28 mouse cellular contexts compared by ENCODE assay signal in the genomic region with DNA sequence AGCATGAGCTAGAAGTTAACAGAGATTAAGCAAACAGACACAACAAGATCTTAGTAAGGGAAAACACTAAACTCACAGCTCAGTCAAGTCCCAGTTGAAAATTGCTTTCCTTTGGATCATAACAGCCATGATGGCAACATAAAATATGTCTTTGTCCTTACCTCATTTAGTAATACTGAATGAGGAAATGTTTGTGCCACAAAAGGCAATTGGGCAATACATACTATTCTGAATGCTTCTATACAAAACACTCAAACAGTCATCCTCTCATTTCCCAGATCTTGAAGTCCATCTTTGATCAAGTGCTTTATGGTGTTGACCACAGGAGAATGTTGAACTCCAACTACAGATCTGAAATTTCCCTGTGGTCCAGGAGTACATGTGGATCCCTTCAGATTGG.
"Had no signal": no experiment of that assay in that cellular context is flagged by ENCODE, and none has a peak within 500 bp of the region (broad histone marks: within the 10 kb centered on the region; RNA-seq: fewer than 3 reads in every experiment).

No protein-coding gene starts in this region.

- H3K27me3 ChIP-seq: heart, embryonic 13.5 days; heart, embryonic 15.5 days; hindbrain, embryonic 12.5 days; intestine, embryonic 15.5 days; kidney, embryonic 15.5 days; limb, embryonic 12.5 days had no signal

- H3K36me3 ChIP-seq: heart, embryonic 13.5 days; heart, embryonic 15.5 days; hindbrain, embryonic 12.5 days; intestine, embryonic 15.5 days; kidney, embryonic 15.5 days; limb, embryonic 10.5 days; limb, embryonic 12.5 days had no signal

- H3K4me2 ChIP-seq: heart, embryonic 11.5 days; heart, embryonic 13.5 days; heart, embryonic 15.5 days; hindbrain, embryonic 12.5 days; hindbrain, embryonic 14.5 days; intestine, embryonic 15.5 days; kidney, embryonic 15.5 days; limb, embryonic 12.5 days; liver, embryonic 11.5 days had no signal

- H3K9ac ChIP-seq: heart, embryonic 13.5 days; heart, embryonic 15.5 days; hindbrain, embryonic 12.5 days; hindbrain, embryonic 14.5 days; intestine, embryonic 15.5 days; kidney, embryonic 15.5 days; limb, embryonic 12.5 days had no signal

- ATAC-seq: hindbrain, embryonic 16.5 days; inflammation-experienced regulatory T-cells, adult 6 months; intestine, embryonic 15.5 days had no signal

- H3K9me3 ChIP-seq: heart, embryonic 13.5 days; heart, embryonic 15.5 days; hindbrain, embryonic 12.5 days; intestine, embryonic 15.5 days; kidney, embryonic 15.5 days; limb, embryonic 10.5 days; limb, embryonic 12.5 days had no signal

- H3K4me3 ChIP-seq: gastrocnemius, adult 2 months; heart, adult 2 months; heart, embryonic 13.5 days; heart, embryonic 15.5 days; hindbrain, embryonic 12.5 days; intestine, embryonic 15.5 days; kidney, embryonic 15.5 days; layer of hippocampus, adult 2 months; left cerebral cortex, adult 2 months; limb, embryonic 10.5 days; limb, embryonic 12.5 days had no signal

- H3K27ac ChIP-seq: gastrocnemius, adult 2 months; heart, adult 2 months; heart, embryonic 13.5 days; heart, embryonic 15.5 days; hindbrain, embryonic 12.5 days; hindbrain, embryonic 14.5 days; intestine, embryonic 15.5 days; kidney, embryonic 15.5 days; kidney, postnatal 0 days; layer of hippocampus, adult 2 months; left cerebral cortex, adult 2 months; limb, embryonic 10.5 days; limb, embryonic 12.5 days had no signal

- H3K4me1 ChIP-seq: heart, embryonic 13.5 days; heart, embryonic 15.5 days; hindbrain, embryonic 12.5 days; intestine, embryonic 15.5 days; kidney, embryonic 15.5 days; limb, embryonic 12.5 days had no signal

- DNase-seq: gastrocnemius, adult 2 months; gastrocnemius, postnatal 10 days; gastrocnemius, postnatal 25 days; heart, adult 11 months; heart, adult 2 months; heart, postnatal 14 days; heart, postnatal 36 days; kidney, adult 11 months; kidney, adult 2 months; kidney, adult 9 months; kidney, postnatal 14 days; kidney, postnatal 4 days; liver had no signal
